Mouse (Mus musculus): ENCODE measurements around the gene Gm20388. TPM values are rescaled to one million over a fixed set of nuclear protein-coding genes. Genes with fewer than 3 reads are reported as not detected.

Gm20388 gene
- polyA plus RNA-seq, 1 experiment, result not detected

GRCm38 (mm10) chr8:123382516-123382915 lies 3471.9 kb downstream of the Gm20388 start:
- WGBS, result 80% methylated on average over 8 of the region's 8 CpGs
- TF ChIP-seq CTCF (IDR thresholded peaks at IDR 0.05; ENCODE audit: insufficient read depth, low read depth, low read length), result no peak
- no peak for TF ChIP-seq POLR2A (IDR thresholded peaks at IDR 0.05; ENCODE audit: insufficient read depth, low read depth, low read length)
- no peak overlapping the region for H3K4me3 ChIP-seq (ENCODE audit: insufficient read depth, low read depth, low read length)
- H3K27ac ChIP-seq (ENCODE audit: insufficient read depth, low read depth, low read length), result no peak overlapping the region
- H3K4me1 ChIP-seq (ENCODE audit: control insufficient read depth, insufficient read depth, low read length), result peaks cover 2% of the 10 kb centered on the region; the same call in 1 of the 2 replicates

GRCm38 (mm10) chr8:123384883-123385540 lies 3474.4 kb downstream of the Gm20388 start:
- TF ChIP-seq CTCF (IDR thresholded peaks at IDR 0.05; ENCODE audit: insufficient read depth, low read depth, low read length), result no peak
- TF ChIP-seq POLR2A (IDR thresholded peaks at IDR 0.05; ENCODE audit: insufficient read depth, low read depth, low read length), result no peak
- Histone ChIP-seq H3K4me1 (ENCODE audit: control insufficient read depth, insufficient read depth, low read length) (peaks cover 4% of the 10 kb centered on the region; the same call in 1 of the 2 replicates), H3K4me3 (ENCODE audit: insufficient read depth, low read depth, low read length) (no peak overlapping the region), H3K27ac (ENCODE audit: insufficient read depth, low read depth, low read length) (no peak overlapping the region)
- WGBS, result 59% methylated on average over 9 of the region's 9 CpGs

GRCm38 (mm10) chr8:123387041-123387440 lies 3476.4 kb downstream of the Gm20388 start:
- 85% methylated on average over 3 of the region's 3 CpGs for WGBS
- Histone ChIP-seq H3K4me3 (ENCODE audit: insufficient read depth, low read depth, low read length) (no peak overlapping the region), H3K27ac (ENCODE audit: insufficient read depth, low read depth, low read length) (no peak overlapping the region), H3K4me1 (ENCODE audit: control insufficient read depth, insufficient read depth, low read length) (peaks cover 4% of the 10 kb centered on the region; the same call in 1 of the 2 replicates)
- TF ChIP-seq CTCF (IDR thresholded peaks at IDR 0.05; ENCODE audit: insufficient read depth, low read depth, low read length) (no peak), POLR2A (IDR thresholded peaks at IDR 0.05; ENCODE audit: insufficient read depth, low read depth, low read length) (no peak)

- Histone ChIP-seq H3K27ac (ENCODE audit: insufficient read depth, low read depth, low read length) (no peak overlapping the region), H3K4me3 (ENCODE audit: insufficient read depth, low read depth, low read length) (no peak overlapping the region), H3K4me1 (ENCODE audit: control insufficient read depth, insufficient read depth, low read length) (peaks cover 4% of the 10 kb centered on the region; the same call in 1 of the 2 replicates)
- TF ChIP-seq POLR2A (IDR thresholded peaks at IDR 0.05; ENCODE audit: insufficient read depth, low read depth, low read length) (no peak), CTCF (IDR thresholded peaks at IDR 0.05; ENCODE audit: insufficient read depth, low read depth, low read length) (no peak)
- 88% methylated on average over 8 of the region's 8 CpGs for WGBS
Observed at GRCm38 (mm10) chr8:123387801-123388200, 3477.2 kb downstream of the Gm20388 start.

- Histone ChIP-seq H3K27ac (ENCODE audit: insufficient read depth, low read depth, low read length) (no peak overlapping the region), H3K4me3 (ENCODE audit: insufficient read depth, low read depth, low read length) (no peak overlapping the region), H3K4me1 (ENCODE audit: control insufficient read depth, insufficient read depth, low read length) (peaks cover 4% of the 10 kb centered on the region; the same call in 1 of the 2 replicates)
- no peak for TF ChIP-seq CTCF (IDR thresholded peaks at IDR 0.05; ENCODE audit: insufficient read depth, low read depth, low read length)
- TF ChIP-seq POLR2A (IDR thresholded peaks at IDR 0.05; ENCODE audit: insufficient read depth, low read depth, low read length), result no peak
- 76% methylated on average over 7 of the region's 7 CpGs for WGBS
Observed at GRCm38 (mm10) chr8:123389026-123389425, 3478.4 kb downstream of the Gm20388 start.

- no peak overlapping the region for H3K4me3 ChIP-seq (ENCODE audit: insufficient read depth, low read depth, low read length)
- H3K4me1 ChIP-seq (ENCODE audit: control insufficient read depth, insufficient read depth, low read length), result no peaks in the 10 kb centered on the region
- TF ChIP-seq CTCF (IDR thresholded peaks at IDR 0.05; ENCODE audit: insufficient read depth, low read depth, low read length), result no peak
- TF ChIP-seq POLR2A (IDR thresholded peaks at IDR 0.05; ENCODE audit: insufficient read depth, low read depth, low read length), result no peak
- 80% methylated on average over 13 of the region's 13 CpGs for WGBS
- no peak overlapping the region for H3K27ac ChIP-seq (ENCODE audit: insufficient read depth, low read depth, low read length)
Observed at GRCm38 (mm10) chr8:123398308-123398707, 3487.7 kb downstream of the Gm20388 start.

- Histone ChIP-seq H3K4me1 (ENCODE audit: control insufficient read depth, insufficient read depth, low read length) (peaks cover 3% of the 10 kb centered on the region; the same call in 1 of the 2 replicates), H3K4me3 (ENCODE audit: insufficient read depth, low read depth, low read length) (no peak overlapping the region), H3K27ac (ENCODE audit: insufficient read depth, low read depth, low read length) (no peak overlapping the region)
- 91% methylated on average over 9 of the region's 9 CpGs for WGBS
- TF ChIP-seq POLR2A (IDR thresholded peaks at IDR 0.05; ENCODE audit: insufficient read depth, low read depth, low read length), result no peak
- TF ChIP-seq CTCF (IDR thresholded peaks at IDR 0.05; ENCODE audit: insufficient read depth, low read depth, low read length), result no peak
Observed at GRCm38 (mm10) chr8:123401936-123402335, 3491.3 kb downstream of the Gm20388 start.

- Histone ChIP-seq H3K27ac (ENCODE audit: insufficient read depth, low read depth, low read length) (no peak overlapping the region), H3K4me1 (ENCODE audit: control insufficient read depth, insufficient read depth, low read length) (peaks cover 8% of the 10 kb centered on the region; the same call in 1 of the 2 replicates), H3K4me3 (ENCODE audit: insufficient read depth, low read depth, low read length) (no peak overlapping the region)
- WGBS, result 87% methylated on average over 9 of the region's 9 CpGs
- no peak for TF ChIP-seq CTCF (IDR thresholded peaks at IDR 0.05; ENCODE audit: insufficient read depth, low read depth, low read length)
- TF ChIP-seq POLR2A (IDR thresholded peaks at IDR 0.05; ENCODE audit: insufficient read depth, low read depth, low read length), result no peak
Observed at GRCm38 (mm10) chr8:123402730-123403326, 3492.2 kb downstream of the Gm20388 start.

- peaks cover 11% of the 10 kb centered on the region for H3K4me1 ChIP-seq (ENCODE audit: control insufficient read depth, insufficient read depth, low read length)
- no peak overlapping the region for H3K4me3 ChIP-seq (ENCODE audit: insufficient read depth, low read depth, low read length)
- no peak overlapping the region for H3K27ac ChIP-seq (ENCODE audit: insufficient read depth, low read depth, low read length)
- WGBS, result 37% methylated on average over 8 of the region's 8 CpGs
- no peak for TF ChIP-seq POLR2A (IDR thresholded peaks at IDR 0.05; ENCODE audit: insufficient read depth, low read depth, low read length)
- TF ChIP-seq CTCF (IDR thresholded peaks at IDR 0.05; ENCODE audit: insufficient read depth, low read depth, low read length), result no peak
Observed at GRCm38 (mm10) chr8:123404521-123404920, 3493.9 kb downstream of the Gm20388 start.

Measured in olfactory bulb, adult 2 months (tissue).